Mouse (Mus musculus): ENCODE data around the gene P4ha3.

- no peak for TF ChIP-seq CTCF (conservative IDR thresholded peaks at IDR 0.05; ENCODE audit: low read length)
- TF ChIP-seq NANOG (IDR thresholded peaks at IDR 0.05; ENCODE audit: borderline replicate concordance, low read length) = no peak
- TF ChIP-seq POU5F1 (IDR thresholded peaks at IDR 0.05; ENCODE audit: borderline replicate concordance, low read length) = no peak
Measured at GRCm38 (mm10) chr7:100288622-100289021, 3.3 kb downstream of the P4ha3 start.

Data from E14TG2a.4 (cell line).